Mouse (Mus musculus): Measurements from ENCODE around the gene Szrd1.

Gene Szrd1

DNA sequence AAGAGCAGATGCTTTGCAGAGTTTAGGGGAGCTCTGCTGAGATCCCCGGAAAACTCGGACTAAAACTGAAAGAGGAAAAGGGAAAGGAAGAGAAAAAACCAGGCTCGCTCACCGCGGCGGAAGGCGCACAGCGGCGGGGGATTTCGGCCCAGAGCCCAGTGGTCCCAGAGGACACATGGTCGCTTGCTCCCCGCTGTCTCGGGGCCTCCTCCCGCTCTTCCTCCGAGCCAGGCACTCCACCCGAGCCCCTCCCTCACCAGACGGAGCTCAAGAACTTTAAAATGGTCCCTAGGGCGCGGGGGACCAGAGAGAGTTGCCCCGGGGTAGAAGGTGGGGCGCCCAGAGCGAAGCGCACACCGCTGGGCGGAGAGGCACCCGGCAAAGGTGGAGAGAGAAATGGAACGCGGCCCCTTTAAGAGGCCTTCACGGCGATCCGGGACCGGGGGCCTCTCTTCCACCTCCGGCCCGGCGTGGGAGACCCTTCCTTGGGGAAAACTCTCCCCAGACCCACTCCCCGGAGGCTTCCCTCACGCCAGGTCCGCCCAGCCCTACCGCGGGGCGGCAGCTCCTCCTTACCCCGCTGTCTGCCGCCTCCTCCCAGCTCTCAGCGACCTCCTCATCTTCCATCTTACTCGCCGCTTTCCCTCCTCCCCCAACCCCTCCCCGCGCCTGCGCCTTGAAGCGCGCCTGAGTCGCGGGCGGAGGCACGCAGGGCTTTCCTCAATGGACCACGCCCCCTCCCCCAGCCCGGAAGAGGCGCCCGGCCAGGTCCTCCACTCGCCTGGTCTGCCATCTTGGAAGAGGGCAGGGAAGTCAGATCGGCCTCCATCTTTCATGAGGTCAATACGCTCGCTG, at the start of gene Szrd1:
Gene Szrd1, minus strand, starts transcription at position 660 of the 855 bp plus-strand sequence.
- peak; percentile 99 for DNase-seq

DNA sequence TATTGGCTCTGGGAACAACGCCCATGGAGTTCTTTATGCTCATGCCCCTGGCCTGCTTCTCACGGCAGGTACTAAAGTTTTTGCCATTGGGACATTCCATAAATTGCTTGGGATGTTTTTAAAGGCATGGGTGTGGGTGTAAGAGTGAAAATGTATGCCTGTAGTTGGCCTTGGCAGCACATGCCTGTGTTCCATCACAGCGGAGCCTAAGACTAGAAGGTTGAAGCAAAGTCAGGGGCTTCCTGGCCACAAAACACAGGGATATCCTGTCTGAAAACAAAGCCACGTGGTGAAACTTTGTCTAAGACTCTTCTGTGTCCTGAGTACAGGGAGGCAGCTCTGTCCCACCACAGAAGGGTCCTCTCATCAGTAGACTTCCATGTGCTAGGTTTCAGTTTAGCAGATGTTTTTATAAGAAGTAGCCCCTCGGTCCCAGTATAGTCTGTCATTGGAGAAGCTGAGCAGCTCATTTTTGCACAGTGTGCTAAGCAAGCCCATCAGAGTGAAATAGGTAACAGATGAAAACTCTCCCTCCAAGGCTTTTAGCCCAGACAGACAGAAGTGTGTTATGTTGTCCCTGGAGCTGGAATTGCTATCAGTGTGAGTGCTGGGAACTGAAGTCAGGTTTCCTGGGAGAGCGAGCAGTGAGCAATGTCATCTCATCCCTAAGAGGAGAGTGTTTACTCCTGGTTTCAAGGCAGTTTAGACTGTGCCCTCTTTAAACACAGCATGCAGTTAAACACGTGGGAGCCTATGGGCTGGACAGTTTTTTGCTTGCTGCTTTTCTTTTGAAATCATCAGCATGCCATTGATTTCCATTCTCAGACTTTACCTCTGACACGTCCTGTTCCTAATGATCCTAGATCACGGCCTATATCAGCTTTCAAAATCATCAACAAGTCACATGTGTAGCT, 47.6 kb upstream of the Szrd1 start:
- DNase-seq = no peak

DNA sequence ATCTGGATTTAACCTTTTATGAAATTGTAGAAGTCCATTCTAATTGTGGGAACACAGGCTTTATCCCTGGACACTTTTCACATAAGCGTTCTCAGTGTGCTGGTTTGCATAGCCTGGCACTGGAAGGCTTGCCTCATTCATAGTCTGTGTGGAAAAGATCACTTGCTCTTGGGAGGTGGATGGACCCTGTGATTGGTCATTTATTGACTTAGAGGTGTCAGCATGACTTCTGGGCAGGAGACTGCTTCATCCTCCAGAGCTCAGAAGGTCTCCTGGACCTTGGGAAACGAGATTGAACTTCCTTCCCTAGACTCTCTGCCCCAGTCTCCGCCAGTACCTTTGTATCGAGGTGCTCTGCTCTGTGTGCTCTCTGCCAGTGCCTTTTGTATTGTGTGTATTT, 44.9 kb upstream of the Szrd1 start:
- DNase-seq = no peak

DNA sequence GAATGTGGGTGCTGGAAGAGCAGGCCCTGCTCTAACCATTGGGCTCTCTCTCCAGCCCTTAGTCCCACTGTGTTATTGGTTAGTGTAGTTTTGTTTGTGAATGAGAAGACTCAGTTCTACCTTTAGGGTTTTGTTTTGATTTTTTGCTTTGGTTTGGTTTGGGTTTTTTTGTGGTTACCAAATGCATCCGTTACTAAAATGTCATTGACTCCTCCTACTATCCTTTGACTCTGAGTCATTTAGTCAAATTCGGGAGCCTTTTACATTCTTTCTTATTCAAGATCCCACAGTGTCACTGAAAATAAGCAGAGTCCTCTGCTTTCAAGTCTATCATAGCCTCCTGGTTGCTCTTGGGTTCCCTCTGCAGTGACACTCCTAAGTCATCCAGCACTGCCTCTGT, 44.4 kb upstream of the Szrd1 start:
- DNase-seq = no peak

DNA sequence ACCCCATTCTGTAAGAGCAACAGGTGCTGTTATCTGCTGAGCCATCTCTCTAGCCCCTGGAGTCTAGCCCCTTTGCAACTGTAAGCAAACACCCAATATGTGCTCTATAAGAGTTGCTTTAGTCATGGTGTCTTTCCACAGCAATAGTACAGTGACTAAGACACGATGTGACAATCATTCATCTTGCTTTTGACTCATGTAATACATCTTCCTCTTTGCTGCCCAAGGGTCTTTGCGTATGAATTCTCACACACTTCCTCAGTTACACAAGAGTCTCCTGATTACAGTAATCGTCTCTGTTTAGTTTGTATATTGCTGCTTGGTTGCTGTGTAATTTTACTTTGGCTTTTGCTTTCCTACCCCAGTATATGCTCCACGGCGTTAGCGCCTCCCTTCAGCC, 42.4 kb upstream of the Szrd1 start:
- no peak for DNase-seq

DNA sequence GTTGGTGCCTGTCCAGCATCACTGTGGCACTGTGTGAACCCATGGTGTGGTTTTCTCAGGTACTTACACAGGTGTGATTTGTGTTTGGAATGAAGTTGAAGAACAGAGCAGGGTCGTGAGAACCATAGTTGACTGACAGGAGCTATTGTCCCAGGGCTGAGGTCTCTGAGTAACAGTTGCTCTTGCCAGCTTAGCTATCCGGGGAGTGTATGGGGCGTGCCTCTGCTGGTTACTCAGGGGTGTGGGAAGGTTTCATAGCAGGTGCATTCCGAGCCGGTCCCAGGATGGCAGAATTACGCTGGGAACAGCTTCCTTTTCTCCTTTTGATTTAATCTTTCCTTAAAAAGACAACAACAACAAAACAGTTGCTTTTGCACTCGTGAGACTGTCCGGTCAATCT, 41.3 kb upstream of the Szrd1 start:
- DNase-seq = no peak

DNA sequence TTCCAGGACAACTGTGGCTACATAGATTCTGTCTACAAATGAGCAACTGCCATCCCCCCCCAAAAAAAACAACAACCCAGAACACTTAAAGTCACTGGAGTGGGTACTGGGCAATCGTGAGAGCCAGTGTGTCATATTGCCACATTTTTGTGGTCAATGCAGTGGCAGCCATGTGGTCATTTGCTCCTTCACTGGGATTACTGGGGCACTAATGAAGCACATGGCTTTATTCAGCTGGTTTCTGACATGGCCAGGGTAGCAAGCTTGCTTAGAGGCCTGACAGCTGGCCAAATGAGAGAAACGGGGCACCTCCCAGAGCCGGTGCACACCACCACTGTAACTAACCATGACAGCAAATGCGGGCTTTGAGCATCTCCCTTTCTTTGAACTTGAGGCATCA, 38.9 kb upstream of the Szrd1 start:
- no peak for DNase-seq

DNA sequence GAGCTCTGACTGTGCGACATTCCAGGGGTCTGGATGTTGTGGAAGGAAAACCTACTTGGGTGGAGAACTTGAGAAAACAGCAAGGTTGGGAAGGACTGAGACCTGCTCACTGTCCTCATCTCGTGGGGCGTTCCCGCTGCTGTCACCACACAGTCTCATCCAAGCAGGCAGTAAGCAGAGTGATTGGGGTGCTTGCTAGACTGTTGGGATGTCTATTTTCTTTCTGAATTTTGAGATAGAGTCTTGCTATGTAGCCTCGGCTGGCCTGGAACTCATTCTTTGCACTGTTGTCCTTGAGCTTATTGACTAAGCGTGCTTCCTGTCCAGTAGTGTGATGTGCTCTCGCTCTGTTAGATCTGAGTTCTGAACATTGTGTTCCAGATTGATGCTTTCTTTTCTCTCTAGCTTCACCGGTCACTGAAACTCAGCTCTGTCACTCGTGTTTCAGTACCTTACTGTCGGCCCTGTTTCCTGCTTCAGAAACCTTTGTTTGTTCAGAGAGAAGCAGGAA, 36.8 kb upstream of the Szrd1 start:
- no peak for DNase-seq

DNA sequence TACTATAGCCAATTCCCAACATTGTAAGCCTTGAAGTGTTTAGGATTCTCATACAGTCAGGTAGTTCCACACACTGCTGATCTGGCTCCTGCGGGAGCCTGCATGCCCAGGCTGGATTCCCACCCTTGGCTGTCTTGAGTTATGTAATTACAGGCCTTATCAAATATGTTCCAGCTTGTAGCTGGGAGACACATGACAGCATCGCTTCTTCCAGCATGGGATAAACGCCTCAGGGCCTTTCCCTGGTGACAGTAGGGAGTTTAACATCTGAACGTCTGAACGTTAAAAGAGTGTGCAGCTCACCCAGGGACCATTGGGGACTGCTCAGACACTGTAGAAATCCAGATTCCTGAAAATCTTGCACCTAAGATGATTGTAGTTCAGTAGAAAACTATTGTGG, 36.2 kb upstream of the Szrd1 start:
- DNase-seq = no peak

DNA sequence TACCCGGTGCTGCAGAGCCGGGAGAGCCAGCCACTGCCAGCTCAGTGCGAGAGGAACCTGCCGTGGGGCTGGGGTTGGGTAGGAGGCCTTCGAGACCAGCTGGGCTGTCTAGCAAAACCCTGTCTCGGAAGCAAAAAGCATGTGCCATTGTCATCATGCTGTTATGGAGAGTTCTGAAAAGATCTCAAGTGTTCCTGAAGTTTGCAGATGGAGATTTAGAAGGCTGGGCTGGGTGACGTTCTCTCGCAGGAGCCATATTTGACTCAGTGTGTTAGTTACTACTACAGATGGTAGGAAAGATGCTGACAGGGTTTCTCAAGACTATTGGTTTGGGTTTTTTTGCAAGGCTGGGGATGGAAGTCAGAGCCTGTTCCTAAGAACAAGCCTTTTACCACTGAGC, 32.5 kb upstream of the Szrd1 start:
- DNase-seq = no peak

DNA sequence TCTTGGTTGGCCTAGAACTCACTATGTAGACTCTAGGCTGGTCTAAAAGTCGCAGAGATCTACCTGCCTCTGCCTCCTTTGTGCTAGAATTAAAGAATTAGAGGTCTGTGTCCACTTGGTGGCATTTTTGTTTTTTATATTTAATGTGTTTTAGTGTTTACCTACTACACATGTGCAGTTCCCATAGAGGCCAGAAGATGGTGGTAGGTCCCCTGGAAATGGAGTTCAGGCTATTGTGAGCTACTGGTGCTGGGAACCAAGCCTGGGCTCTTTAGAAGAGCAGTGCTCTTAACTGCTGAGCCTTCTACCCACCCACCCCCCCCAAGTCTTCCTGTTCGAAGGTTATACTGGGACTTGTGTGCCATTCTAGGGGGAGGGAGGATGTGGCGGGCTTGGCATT, 27.6 kb upstream of the Szrd1 start:
- no peak for DNase-seq

DNA sequence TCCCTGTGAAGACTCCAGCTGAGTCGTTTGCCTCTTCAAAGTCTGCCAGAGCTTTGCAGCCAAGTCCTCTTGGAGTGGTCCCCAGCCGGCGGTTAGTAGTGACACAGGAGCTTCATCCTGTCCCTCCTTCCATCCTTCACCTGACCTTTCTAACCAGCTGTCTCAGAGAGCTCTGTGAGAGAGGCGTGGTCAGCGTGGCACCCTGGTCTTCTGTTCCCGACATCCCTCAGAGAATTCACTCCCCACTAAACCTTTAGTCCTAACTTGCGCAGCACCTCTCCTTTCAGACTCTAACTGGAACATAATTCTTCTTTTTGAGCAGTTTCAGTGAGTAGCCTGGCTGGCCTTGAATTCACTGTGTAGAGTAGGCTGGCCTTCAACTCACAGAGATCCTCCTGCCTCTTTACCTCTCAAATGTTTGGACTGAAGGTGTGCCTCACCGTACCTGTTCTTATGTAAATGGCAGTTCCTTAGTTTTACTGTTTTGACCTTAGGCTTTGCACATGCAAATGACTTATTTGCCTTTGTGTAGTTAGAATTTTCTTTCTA, 26.2 kb upstream of the Szrd1 start:
- DNase-seq = no peak

DNA sequence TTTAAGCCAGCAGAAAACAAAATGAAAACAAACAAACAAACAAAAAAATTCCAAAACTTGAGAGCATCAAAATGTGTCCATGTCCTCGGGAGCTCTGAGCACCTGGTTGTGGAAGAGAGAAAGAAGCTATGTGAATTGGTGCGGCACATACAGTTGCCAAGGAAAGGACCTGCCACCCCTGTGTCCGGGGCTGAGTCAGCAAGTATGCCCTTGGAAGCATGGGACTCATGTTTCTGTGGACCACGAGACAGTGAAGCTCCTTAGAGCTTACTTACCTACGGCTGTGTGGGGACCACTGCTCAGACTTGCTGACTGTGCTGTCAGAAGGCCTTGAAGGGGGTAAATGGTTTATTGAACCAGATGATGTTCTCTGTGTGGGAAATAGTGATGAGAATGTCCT, 24.2 kb upstream of the Szrd1 start:
- no peak for DNase-seq

DNA sequence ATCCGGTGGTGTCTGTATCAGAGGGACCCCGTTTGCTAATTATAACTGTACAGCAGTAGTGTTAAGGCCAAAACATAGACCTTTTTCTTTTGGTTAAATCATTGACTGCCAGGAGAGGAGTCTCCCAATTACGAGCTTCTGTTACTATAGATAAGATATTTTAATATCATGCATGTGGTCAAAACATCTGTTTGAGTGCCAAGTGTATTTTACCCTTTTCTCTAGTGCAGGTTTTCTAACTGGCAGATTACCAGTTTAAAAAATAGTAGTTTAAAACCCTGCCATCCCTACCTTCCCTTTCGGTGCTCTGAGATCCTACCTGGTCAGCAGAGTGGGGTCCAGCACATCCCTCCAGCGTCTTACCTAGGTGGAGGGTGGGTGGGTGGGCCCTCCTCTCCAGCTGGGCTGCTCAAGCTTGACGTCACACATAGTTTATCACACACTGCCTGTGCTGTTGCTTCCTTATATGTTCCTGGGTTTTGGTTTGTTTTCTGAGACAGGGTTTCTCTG, 22.2 kb upstream of the Szrd1 start:
- DNase-seq = no peak

DNA sequence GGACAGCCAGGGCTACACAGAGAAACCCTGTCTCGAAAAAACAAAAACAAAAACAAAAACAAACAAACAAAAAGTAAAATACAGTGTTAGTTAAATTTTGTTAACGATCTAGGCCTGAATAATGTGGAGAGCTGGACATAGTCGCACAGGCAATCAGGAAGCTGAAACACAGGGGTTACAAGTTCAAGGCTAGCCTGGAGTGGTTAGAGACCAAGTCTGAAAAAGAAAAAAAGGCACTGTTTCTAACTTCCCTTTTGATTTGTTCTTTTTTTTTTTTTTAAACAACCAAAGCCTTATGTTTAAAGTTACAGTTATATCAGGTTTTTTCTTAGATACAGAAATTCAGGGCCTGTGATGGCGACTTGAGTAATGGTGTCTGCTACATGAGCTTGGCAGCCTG, 20.6 kb upstream of the Szrd1 start:
- DNase-seq = no peak

DNA sequence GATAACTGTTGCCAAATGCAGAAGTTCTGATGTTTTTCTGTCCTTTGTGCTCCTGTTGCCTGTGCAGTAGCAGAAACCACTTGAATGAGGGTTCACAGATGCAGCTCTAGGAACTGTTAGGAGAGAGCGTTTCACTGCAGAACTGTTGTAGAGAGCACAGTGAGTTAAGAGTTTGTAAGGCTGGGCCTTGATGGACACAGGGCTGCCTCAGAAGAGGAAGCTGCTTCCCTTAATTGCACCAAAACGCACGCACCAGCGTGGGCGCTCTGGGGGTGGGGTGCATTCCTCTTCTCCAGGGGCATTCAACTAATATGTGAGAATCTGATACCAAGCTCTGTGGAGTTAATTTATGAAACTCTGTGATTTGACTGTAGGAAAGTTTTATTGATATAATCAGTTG, 20.1 kb upstream of the Szrd1 start:
- DNase-seq = no peak

DNA sequence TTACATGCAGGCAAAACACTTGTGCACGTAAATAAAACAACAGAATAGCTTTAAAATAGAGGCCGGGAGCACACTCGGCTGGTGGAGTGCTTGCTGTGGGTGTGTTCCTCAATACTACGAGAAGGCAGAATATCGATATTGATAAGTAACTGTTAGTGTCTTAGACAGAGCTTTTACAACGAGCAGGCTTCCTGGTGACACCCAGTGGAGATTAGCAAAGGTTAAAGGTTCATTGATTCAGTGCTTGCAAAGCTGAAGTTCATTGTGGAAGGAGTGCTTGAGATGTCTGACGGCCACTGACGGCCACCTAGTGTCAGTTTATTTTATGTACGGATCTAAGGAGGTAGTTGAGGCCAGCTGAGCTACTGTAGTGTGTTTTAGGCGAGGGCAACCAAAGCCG, 19.5 kb upstream of the Szrd1 start:
- DNase-seq = no peak

DNA sequence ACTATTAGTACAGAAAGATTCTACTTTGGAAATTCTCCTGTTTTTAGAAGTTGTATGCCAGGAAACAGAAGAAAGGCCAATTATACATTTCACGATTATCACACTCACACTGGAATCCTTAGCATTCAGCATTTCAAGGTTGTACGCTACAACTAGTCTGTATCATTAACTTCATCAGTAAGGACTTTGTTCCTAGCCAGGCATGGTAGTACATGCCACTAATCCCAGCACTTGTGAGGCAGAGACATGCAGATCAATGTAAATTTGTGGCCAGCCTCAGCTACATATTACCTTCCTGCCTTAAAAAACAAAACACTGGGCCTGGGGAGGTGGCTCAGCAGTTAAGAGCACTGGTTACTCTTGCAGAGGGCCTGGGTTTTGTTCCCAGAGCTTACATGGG, 19.0 kb upstream of the Szrd1 start:
- DNase-seq = no peak

DNA sequence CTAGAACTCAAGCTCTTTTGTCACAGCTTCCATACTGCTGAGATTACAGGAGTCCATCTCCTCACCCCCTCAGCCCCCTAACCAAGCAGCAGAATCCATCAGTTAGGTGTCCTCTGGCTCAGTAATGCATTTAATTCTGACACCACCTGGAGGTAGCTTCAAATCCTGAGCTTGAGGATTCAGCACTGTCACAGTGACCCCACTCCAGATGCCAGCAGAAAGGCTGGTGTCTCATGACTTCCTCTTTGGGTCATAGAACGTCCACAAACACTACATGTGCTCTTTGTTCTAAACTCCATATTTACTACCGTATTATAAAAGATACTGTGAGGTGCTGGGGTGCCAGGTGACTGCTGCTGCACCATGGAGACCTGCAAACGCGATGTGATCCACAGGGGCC, 17.9 kb upstream of the Szrd1 start:
- DNase-seq = no peak

DNA sequence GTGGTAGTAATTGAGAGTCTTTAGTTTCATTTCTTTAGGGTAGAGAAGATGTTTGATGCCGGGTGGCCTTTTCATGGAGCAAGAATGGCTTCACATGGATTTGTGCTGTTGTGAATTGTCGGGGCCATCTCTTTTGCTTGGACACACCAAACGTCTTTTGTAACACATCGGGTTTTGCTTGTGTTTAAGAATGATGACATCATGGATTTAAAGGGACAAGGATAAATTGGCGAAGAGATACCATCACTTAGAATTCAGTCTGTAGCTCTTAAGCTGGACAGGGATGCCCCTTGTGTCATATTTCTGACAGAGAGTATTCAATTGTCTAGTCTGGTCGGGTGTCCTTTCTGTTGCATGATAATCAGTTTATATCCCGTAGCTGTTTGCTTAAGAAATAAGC, 9.5 kb upstream of the Szrd1 start:
- DNase-seq = no peak

DNA sequence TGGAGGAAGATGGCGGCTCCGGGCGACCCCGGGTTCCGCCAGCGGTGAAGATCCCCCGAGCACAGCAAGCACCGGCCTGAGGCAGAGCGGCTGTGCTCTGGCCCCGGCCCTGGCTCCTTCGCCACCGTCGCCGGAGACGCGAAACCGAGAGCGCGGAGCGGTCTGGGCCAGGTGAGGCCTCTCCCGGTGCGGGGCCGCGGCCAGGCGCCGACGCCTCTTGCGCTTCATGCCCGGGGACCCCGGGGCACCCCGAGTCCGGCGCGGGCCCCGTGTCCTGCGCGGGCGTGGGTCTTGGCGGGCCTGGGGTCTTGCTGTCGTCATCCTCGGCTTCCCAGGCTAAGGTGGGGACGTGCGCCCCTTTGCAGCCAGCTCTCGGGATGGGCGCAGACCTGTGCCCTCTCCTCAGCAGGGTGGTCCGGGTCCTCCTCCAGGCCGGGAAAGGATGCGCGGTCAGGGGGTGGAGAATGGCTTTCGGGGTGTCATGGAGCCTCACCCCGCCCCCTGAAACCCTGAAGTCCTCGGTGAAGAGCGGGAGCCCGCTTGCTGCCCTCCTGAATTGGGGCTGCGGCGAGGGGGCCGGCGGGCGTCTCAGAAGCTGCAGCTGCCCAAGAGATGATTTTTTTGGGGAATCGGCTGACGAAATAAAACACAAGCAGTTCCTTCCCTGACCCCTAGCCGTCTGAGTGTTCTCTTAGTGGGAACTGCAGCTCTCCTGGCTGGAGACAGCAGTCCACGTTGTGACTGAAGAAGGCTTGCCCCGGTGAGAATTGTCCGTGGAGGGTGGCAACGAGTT, 8.6 kb upstream of the Szrd1 start:
- peak in 1 of 2 experiments; percentile 26 for DNase-seq

Data from kidney, postnatal 25 days (tissue).